Mouse (Mus musculus) kidney, postnatal 25 days (tissue): ENCODE data around the gene Slc28a1.
"Not testable (repeated sequence)": the region's sequence is repeated elsewhere in the genome, so short reads cannot be mapped to it uniquely, and the experiment has no call there.

Experiments
- DNase-seq, 2 experiments: peaks; one replicate each; pipeline ENCODE4 v3.0.0; 2021; ENCODE audit warnings: mixed read lengths in 2 of 2

Slc28a1 gene

DNA sequence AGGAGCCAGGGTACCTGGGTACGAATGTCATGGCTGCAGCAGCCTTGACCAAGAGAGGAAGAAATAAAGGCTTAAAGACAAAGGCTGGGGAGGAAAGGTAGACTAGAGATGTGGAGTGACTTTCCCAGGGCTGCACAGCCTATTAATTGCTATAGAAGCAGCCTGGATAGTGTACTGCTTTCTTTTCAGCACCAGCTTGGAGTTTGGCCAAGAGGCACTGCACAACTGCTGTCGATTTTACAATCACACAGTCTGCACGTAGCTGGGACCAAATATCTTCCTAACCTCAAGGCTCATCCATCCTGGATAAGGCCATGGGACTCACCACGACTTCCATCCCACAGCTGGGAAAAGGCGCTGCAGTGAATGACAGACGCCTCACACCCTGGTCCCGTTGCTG lies 54.8 kb downstream of the Slc28a1 start:
- DNase-seq = no peak

GRCm38 (mm10) chr7:81173931-81174330 lies 59.3 kb downstream of the Slc28a1 start:
- no peak for DNase-seq

- no peak for DNase-seq
These were observed 60.1 kb downstream of the Slc28a1 start for GRCm38 (mm10) chr7:81174654-81175053.

GRCm38 (mm10) chr7:81176187-81176769 lies 61.7 kb downstream of the Slc28a1 start:
- no peak for DNase-seq

GRCm38 (mm10) chr7:81179494-81179893 lies 64.9 kb downstream of the Slc28a1 start:
- DNase-seq = no peak

GRCm38 (mm10) chr7:81182492-81183175 lies 68.0 kb downstream of the Slc28a1 start:
- DNase-seq = no peak

GRCm38 (mm10) chr7:81183181-81183580 lies 68.6 kb downstream of the Slc28a1 start:
- no peak for DNase-seq

- DNase-seq = no peak
These were observed 69.5 kb downstream of the Slc28a1 start for GRCm38 (mm10) chr7:81184136-81184535.

- DNase-seq = no peak
These were observed 70.1 kb downstream of the Slc28a1 start for GRCm38 (mm10) chr7:81184651-81185050.

DNA sequence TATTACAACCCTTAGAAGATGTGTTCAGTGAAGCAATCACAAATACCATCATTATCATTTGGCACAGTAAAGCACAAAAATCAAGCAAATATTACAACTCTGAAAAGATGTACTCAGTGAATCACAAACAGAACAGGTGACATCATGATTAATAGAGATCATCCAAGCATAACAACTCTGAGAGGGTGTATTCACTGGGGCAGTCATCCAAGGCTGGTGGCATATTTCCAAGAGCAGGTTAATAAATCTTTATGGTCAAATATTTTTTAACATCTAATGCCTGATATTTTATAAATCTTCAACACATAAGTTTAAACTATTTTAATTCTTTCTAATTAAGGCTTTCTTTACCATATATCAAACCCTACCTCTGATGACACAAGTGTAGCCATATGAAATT lies 71.4 kb downstream of the Slc28a1 start:
- DNase-seq = peak; percentile 69 to 73

GRCm38 (mm10) chr7:81189180-81189579 lies 74.6 kb downstream of the Slc28a1 start:
- DNase-seq = no peak

DNA sequence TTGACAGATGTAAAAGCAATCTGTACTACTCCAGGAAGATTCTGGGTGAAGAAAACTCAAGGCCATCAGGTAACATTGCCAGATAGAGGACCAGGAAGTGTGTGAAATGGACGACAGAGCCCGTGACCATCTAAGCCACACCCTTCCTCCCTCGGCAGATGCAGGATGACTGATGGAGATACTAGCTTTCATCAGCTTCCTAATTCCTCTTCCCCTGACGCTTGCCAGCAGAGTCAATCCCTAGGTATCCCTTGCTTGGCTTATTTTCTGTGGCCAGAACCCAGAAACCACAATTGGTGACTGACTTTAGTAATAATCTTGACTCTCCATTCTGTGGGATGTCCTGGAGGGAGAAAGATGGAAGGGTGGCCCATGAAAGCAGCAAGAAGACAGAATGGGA lies 80.9 kb downstream of the Slc28a1 start:
- DNase-seq = no peak

DNA sequence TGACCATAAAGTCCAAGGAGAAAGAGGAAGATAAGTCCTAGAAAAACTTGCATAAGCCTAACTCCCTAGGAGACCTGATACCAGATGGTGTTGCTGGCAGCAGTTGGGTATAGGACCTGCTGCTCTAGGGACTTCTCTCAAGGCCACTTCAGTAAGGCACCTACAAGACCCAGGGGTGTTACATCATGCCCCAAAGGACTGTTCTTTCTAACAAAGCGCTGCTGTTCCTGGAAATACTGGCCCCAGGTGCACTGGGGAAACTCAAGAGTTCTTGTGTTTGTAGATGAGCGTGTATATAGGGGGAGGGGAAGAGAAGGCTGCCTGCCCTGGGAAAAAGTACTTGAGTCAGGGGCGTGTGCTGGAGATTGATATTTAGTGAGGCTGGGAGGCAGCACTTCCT lies 82.2 kb downstream of the Slc28a1 start:
- no peak for DNase-seq

GRCm38 (mm10) chr7:81198538-81198937 lies 83.9 kb downstream of the Slc28a1 start:
- peak; percentile 12 to 58 for DNase-seq

DNA sequence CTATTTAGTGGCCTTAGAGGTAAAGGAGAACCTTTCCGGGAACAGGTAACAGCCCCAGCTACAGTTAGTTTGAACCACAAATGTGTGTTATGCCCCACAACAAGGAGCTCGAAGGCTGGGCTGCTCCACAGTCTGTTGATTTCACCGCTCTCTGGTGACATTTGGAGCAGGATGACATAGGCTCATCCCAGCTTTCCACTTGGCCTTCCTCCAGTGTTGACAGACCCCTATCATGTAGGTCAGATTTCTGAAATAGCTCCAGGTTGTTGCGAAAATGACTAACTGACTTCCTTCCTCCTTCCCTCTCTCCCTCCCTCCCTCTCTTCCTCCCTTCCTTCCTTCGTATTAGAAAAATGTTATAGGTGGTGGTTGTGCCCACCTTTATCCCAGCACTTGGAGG lies 84.5 kb downstream of the Slc28a1 start:
- peak in 1 of 2 experiments; percentile 20 for DNase-seq

DNA sequence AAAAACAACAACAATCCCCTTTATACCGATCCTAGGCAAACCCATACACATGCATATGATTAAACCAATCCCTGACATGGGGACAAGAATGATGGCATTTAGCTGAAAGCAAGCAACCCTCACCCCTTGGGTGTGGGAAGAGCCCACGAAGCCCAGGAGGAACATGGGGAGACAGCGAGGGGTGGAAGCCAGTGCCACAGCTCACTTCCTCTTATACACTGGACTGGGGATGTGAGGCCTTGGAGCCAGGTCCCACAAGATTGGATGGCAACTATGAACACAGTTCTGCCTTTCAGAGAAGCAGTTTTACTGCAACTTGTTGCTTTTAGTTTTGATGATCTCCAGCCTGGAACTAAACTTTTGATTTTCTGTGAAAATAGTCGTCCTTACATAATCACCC lies 85.2 kb downstream of the Slc28a1 start:
- no peak for DNase-seq

DNA sequence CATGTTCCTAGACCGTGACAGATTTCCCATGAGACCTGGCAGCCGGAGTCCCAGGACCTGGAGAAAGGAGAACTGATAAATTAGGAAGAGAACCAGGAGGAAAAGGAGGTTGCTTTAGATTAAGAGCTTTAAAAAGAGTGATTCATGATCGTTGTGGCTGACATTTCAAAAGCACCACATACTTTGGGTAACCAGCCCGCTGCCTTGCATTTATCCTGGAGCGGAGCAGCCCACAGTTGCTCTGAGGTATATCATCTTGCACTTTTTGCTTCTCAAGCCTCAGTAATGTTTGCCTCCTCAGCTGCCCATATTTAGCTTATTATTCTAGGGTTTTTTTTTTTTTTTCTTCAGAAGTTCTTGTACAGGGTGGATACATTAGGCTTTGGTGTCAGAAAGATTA lies 87.8 kb downstream of the Slc28a1 start:
- no peak for DNase-seq

- not testable (repeated sequence) for DNase-seq
These were observed 89.0 kb downstream of the Slc28a1 start for GRCm38 (mm10) chr7:81203576-81203975.

- peak; percentile 89 to 90 for DNase-seq
These were observed 94.3 kb downstream of the Slc28a1 start for GRCm38 (mm10) chr7:81208944-81209343.

- no peak for DNase-seq
These were observed 95.5 kb downstream of the Slc28a1 start for GRCm38 (mm10) chr7:81209979-81210685.

DNA sequence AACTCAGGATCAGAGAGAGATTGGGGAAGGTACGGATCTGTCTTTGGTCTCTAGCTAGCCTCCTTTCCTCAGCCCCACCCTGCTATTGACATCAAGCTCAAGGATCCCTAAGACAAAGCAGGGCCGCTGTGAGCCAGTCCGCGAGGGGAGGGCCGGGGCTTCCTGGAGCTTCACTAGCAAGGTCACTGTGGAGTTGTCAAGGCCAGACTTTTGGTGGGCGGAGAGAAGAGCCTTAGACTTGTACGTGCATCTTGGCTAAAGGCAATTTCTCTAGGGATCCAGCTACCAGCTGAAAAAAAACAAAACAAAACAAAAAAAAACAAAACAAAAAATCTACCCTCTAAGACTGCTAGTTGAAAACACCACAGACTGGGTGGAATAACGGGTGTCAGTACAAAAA lies 97.2 kb downstream of the Slc28a1 start:
- peak; percentile 63 to 83 for DNase-seq

DNA sequence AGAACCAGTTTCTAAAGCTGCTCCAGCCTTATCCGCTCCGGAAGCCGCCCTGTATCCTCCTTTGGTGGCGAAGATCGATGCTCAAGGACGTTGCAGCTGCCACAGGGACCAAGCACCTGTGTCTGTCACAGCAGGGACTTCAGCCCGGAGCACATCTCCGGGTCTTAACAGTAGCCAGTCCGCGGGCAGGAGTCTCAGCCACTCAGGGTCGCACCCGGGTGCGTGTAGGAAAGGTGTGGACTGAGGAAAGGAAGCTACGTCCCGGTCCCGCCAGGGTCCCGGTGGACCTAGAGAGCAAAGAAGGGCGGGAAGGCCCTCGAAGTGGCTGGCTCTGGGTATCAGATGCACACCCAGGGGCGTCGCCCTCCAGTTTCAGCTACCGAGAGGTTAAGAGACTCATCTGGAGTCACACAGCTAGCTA lies 97.7 kb downstream of the Slc28a1 start:
- DNase-seq = peak; percentile 79 to 94

- peak; percentile 97 to 98 for DNase-seq
These were observed 98.2 kb downstream of the Slc28a1 start for GRCm38 (mm10) chr7:81212697-81213346.
